Mouse (Mus musculus) lung, embryonic 14.5 days (tissue): ENCODE results near the gene Arid1b. TPM values are rescaled to one million over a fixed set of nuclear protein-coding genes. Genes with fewer than 3 reads are reported as not detected.
A peak's percentile ranks its signal among the peaks of the same experiment; 100 is the strongest.

Experiments
- ATAC-seq: fragments of 200-750 bp; cut with Nextera tagmentation; 2 replicates; pipeline ENCODE4 v1.8.0; 2017; ENCODE audit warnings: mild to moderate bottlenecking, moderate TSS enrichment, moderate library complexity; ENCODE audit not compliant: insufficient read depth
- DNase-seq: peaks from one replicate; pipeline ENCODE4 v3.0.0-alpha.2; 2015
- H3K27ac ChIP-seq: fragments of 300-500 bp; sonication (generic); 2 replicates; pipeline ENCODE4 v1.5.1; 2014; ENCODE audit warnings: low read depth, mild to moderate bottlenecking, moderate library complexity
- H3K27me3 ChIP-seq: fragments of 300-500 bp; sonication (generic); 2 replicates; pipeline ENCODE4 v1.6.1; 2014; ENCODE audit warnings: low read length, control low read depth; ENCODE audit not compliant: insufficient read depth
- H3K36me3 ChIP-seq: fragments of 300-500 bp; sonication (generic); 2 replicates; pipeline ENCODE4 v1.6.1; 2014; ENCODE audit warnings: control low read depth; ENCODE audit not compliant: insufficient read depth
- H3K4me1 ChIP-seq: fragments of 300-500 bp; sonication (generic); 2 replicates; pipeline ENCODE4 v1.6.1; 2014; ENCODE audit warnings: antibody characterized with exemption, control low read depth; ENCODE audit not compliant: insufficient read depth
- H3K4me2 ChIP-seq: fragments of 300-500 bp; sonication (generic); 2 replicates; pipeline ENCODE4 v1.6.1; 2014; ENCODE audit warnings: mild to moderate bottlenecking
- H3K4me3 ChIP-seq: fragments of 300-500 bp; sonication (generic); 2 replicates; pipeline ENCODE4 v1.5.1; 2014; ENCODE audit warnings: low read depth, low read length
- H3K9ac ChIP-seq: fragments of 300-500 bp; sonication (generic); 2 replicates; pipeline ENCODE4 v1.6.1; 2014
- H3K9me3 ChIP-seq: fragments of 300-500 bp; sonication (generic); 2 replicates; pipeline ENCODE4 v1.6.1; 2016; ENCODE audit warnings: low read depth, low read length, control low read depth
- CTCF ChIP-seq: IDR thresholded peaks from 2 replicates; pipeline ENCODE4 v1.5.1; 2016; ENCODE audit warnings: antibody characterized with exemption, low read depth
- WGBS: fragments of 180-500 bp; shearing (Covaris S2); extraction: QIAGEN DNeasy Blood & Tissue Kit; methylation state at CpG from one replicate; pipeline ENCODE4 v1.1.7; 2014; 5-methylcytosine and 5-hydroxymethylcytosine counted together
- polyA plus RNA-seq: library from polyadenylated mRNA; unstranded; fragments of >200 nt; fragmentation: Nextera tagmentation; extraction: Ambion mirVana; gene quantifications from 2 replicates; pipeline ENCODE4 v1.2.1, GENCODE M21; 2014

The Arid1b gene
- polyA plus RNA-seq, 1 experiment from 2014 or later = 17.3 TPM

GRCm38 (mm10) chr17:5180925-5181324 is 186.8 kb downstream of the Arid1b start:
- no peak for DNase-seq
- H3K9me3 ChIP-seq = no peaks in the 10 kb centered on the region
- peaks cover 9% of the 10 kb centered on the region; the same call in 1 of the 2 replicates for H3K4me1 ChIP-seq
- no peaks in the 10 kb centered on the region for H3K27me3 ChIP-seq
- no peak for TF ChIP-seq CTCF
- H3K9ac ChIP-seq = no peak overlapping the region
- no peak overlapping the region for H3K27ac ChIP-seq
- H3K36me3 ChIP-seq = no peaks in the 10 kb centered on the region
- H3K4me2 ChIP-seq = no peak overlapping the region
- no peak overlapping the region for H3K4me3 ChIP-seq
- no peak for ATAC-seq
- WGBS = 66% methylated on average over 6 of the region's 6 CpGs

GRCm38 (mm10) chr17:5182493-5182892 is 188.4 kb downstream of the Arid1b start:
- no peak overlapping the region for H3K27ac ChIP-seq
- H3K9me3 ChIP-seq = no peaks in the 10 kb centered on the region
- no peak for DNase-seq
- TF ChIP-seq CTCF = no peak
- H3K36me3 ChIP-seq = no peaks in the 10 kb centered on the region
- no peak for ATAC-seq
- no peak overlapping the region for H3K4me3 ChIP-seq
- H3K4me2 ChIP-seq = no peak overlapping the region
- WGBS = 79% methylated on average over 4 of the region's 4 CpGs
- H3K27me3 ChIP-seq = no peaks in the 10 kb centered on the region
- no peak overlapping the region for H3K9ac ChIP-seq
- H3K4me1 ChIP-seq = peaks cover 9% of the 10 kb centered on the region; the same call in 1 of the 2 replicates

- no peak for TF ChIP-seq CTCF
- Histone ChIP-seq H3K27me3 (no peaks in the 10 kb centered on the region), H3K9me3 (no peaks in the 10 kb centered on the region), H3K9ac (no peak overlapping the region), H3K4me1 (peaks cover 6% of the 10 kb centered on the region; the same call in 1 of the 2 replicates), H3K4me3 (no peak overlapping the region), H3K27ac (no peak overlapping the region), H3K36me3 (no peaks in the 10 kb centered on the region), H3K4me2 (no peak overlapping the region)
- no peak for DNase-seq
- no peak for ATAC-seq
- 81% methylated on average over 4 of the region's 4 CpGs for WGBS
Measured at GRCm38 (mm10) chr17:5185501-5185900, 191.4 kb downstream of the Arid1b start.

- peaks cover under 1% of the 10 kb centered on the region; the same call in 1 of the 2 replicates for H3K4me1 ChIP-seq
- H3K4me3 ChIP-seq = no peak overlapping the region
- H3K36me3 ChIP-seq = no peaks in the 10 kb centered on the region
- H3K9me3 ChIP-seq = no peaks in the 10 kb centered on the region
- WGBS = 86% methylated on average over 2 of the region's 2 CpGs
- ATAC-seq (no peak), DNase-seq (peak; percentile 58)
- H3K27me3 ChIP-seq = no peaks in the 10 kb centered on the region
- H3K27ac ChIP-seq = no peak overlapping the region
- H3K9ac ChIP-seq = no peak overlapping the region
- H3K4me2 ChIP-seq = no peak overlapping the region
- TF ChIP-seq CTCF = peak; percentile 47
Measured at GRCm38 (mm10) chr17:5187546-5187945, 193.4 kb downstream of the Arid1b start.

- Histone ChIP-seq H3K36me3 (no peaks in the 10 kb centered on the region), H3K9me3 (no peaks in the 10 kb centered on the region), H3K27me3 (no peaks in the 10 kb centered on the region), H3K4me1 (no peaks in the 10 kb centered on the region), H3K27ac (peak overlapping the region; percentile 30; the same call in 1 of the 2 replicates), H3K9ac (no peak overlapping the region), H3K4me2 (no peak overlapping the region), H3K4me3 (no peak overlapping the region)
- no peak for ATAC-seq
- no peak for TF ChIP-seq CTCF
- DNase-seq = no peak
- WGBS = 77% methylated on average over 7 of the region's 7 CpGs
Measured at GRCm38 (mm10) chr17:5188400-5188799, 194.3 kb downstream of the Arid1b start.

GRCm38 (mm10) chr17:5189551-5190351 is 195.6 kb downstream of the Arid1b start:
- no peaks in the 10 kb centered on the region for H3K36me3 ChIP-seq
- peak overlapping the region; percentile 68 for H3K9ac ChIP-seq
- DNase-seq = peak; percentile 97
- H3K27ac ChIP-seq = peak overlapping the region; percentile 99
- H3K9me3 ChIP-seq = no peaks in the 10 kb centered on the region
- 2% methylated on average over 40 of the region's 40 CpGs for WGBS
- H3K4me3 ChIP-seq = peak overlapping the region; percentile 44
- H3K4me1 ChIP-seq = peaks cover 2% of the 10 kb centered on the region; the same call in 1 of the 2 replicates
- peak overlapping the region; percentile 64 for H3K4me2 ChIP-seq
- no peaks in the 10 kb centered on the region for H3K27me3 ChIP-seq
- peak; percentile 63 for TF ChIP-seq CTCF
- peak; percentile 98 for ATAC-seq

- DNase-seq (no peak), ATAC-seq (peak; percentile 6; the same call in 1 of the 2 replicates)
- Histone ChIP-seq H3K27me3 (no peaks in the 10 kb centered on the region), H3K9ac (no peak overlapping the region), H3K9me3 (no peaks in the 10 kb centered on the region), H3K4me3 (peak overlapping the region; percentile 44), H3K27ac (peak overlapping the region; percentile 99), H3K4me2 (peak overlapping the region; percentile 64), H3K36me3 (no peaks in the 10 kb centered on the region), H3K4me1 (peaks cover 2% of the 10 kb centered on the region)
- peak; percentile 19; the same call in 1 of the 2 replicates for TF ChIP-seq CTCF
- 16% methylated on average over 3 of the region's 3 CpGs for WGBS
Measured at GRCm38 (mm10) chr17:5190367-5190766, 196.2 kb downstream of the Arid1b start.
